Mouse (Mus musculus) ES-E14 (cell line): ENCODE measurements around the gene Ccnjl. TPM values are rescaled to one million over a fixed set of nuclear protein-coding genes. Genes with fewer than 3 reads are reported as not detected.

ENCODE experiments used
- DNase-seq: peaks from one replicate; pipeline ENCODE4 v3.0.0-alpha.2; 2013; ENCODE audit warnings: low read depth, low spot score
- H3K27ac ChIP-seq: 2 replicates; pipeline ENCODE4 v1.5.1; 2012; ENCODE audit warnings: low read depth, mild to moderate bottlenecking, low read length, moderate library complexity, mixed read lengths; ENCODE audit not compliant: poor library complexity, insufficient read depth, severe bottlenecking
- H3K36me3 ChIP-seq: 2 replicates; pipeline ENCODE4 v1.6.1; 2012; ENCODE audit warnings: mild to moderate bottlenecking, low read length, moderate library complexity, mixed read lengths; ENCODE audit not compliant: control insufficient read depth, poor library complexity, insufficient read depth, severe bottlenecking
- H3K4me1 ChIP-seq, 2 experiments: fragments of 150-350 bp in 1 of 2; sonication (generic) in 1 of 2; 2 replicates each; pipeline ENCODE4 v1.6.1; 2012; ENCODE audit warnings: low read length in 2 of 2, mild to moderate bottlenecking in 1 of 2, mixed read lengths in 1 of 2; ENCODE audit not compliant: control insufficient read depth in 2 of 2, insufficient read depth in 2 of 2, poor library complexity in 1 of 2
- H3K4me3 ChIP-seq, 2 experiments: fragments of 150-350 bp in 1 of 2; sonication (generic) in 1 of 2; 2 replicates each; pipeline ENCODE4 v1.5.1; 2012; ENCODE audit warnings: low read length in 2 of 2, low read depth in 1 of 2, mild to moderate bottlenecking in 1 of 2, mixed read lengths in 1 of 2; ENCODE audit not compliant: insufficient read depth in 1 of 2, poor library complexity in 1 of 2, severe bottlenecking in 1 of 2
- H3K9ac ChIP-seq: 2 replicates; pipeline ENCODE4 v1.6.1; 2012; ENCODE audit warnings: low read depth, mild to moderate bottlenecking, low read length, mixed read lengths; ENCODE audit not compliant: poor library complexity, insufficient read depth, severe bottlenecking
- H3K9me3 ChIP-seq: fragments of 150-350 bp; sonication (generic); 2 replicates; pipeline ENCODE4 v1.6.1; 2012; ENCODE audit warnings: low read depth, mild to moderate bottlenecking, low read length; ENCODE audit not compliant: control insufficient read depth, insufficient read depth
- CHD2 ChIP-seq: IDR thresholded peaks from 2 replicates; pipeline ENCODE4 v1.6.1; 2014; ENCODE audit warnings: mild to moderate bottlenecking, low read depth, low read length, inconsistent platforms
- HCFC1 ChIP-seq: IDR thresholded peaks from 2 replicates; pipeline ENCODE4 v1.6.1; 2012; ENCODE audit warnings: low read length, inconsistent platforms, borderline replicate concordance; ENCODE audit not compliant: insufficient read depth
- MAFK ChIP-seq: IDR thresholded peaks from 2 replicates; pipeline ENCODE4 v1.6.1; 2014; ENCODE audit warnings: mild to moderate bottlenecking, low read depth, low read length, inconsistent platforms; ENCODE audit not compliant: insufficient read depth
- ZC3H11A ChIP-seq: IDR thresholded peaks from 2 replicates; pipeline ENCODE4 v1.6.1; 2012; ENCODE audit warnings: low read depth, mild to moderate bottlenecking, inconsistent platforms, low read length, borderline replicate concordance
- ZNF384 ChIP-seq: IDR thresholded peaks from 2 replicates; pipeline ENCODE4 v1.6.1; 2012; ENCODE audit warnings: low read depth, low read length, inconsistent platforms
- in situ Hi-C, 2 experiments: fragments of 600-800 bp; cut with MboI; formaldehyde crosslinking; loops; one replicate each; pipeline ENCODE4 v1.15.1; 2025; ENCODE audit warnings: low sequenced_read_pairs in 2 of 2, inconsistent platforms in 1 of 2; ENCODE audit not compliant: unreplicated experiment in 2 of 2
- total RNA-seq: library from RNA; depleted of rRNA; stranded (reverse); fragments of 300-350 nt; gene quantifications from 2 replicates; pipeline ENCODE4 v1.2.3, GENCODE M21; 2012

The Ccnjl gene
- total RNA-seq, 1 experiment = 1.0 TPM

- DNase-seq = no peak
- H3K27ac ChIP-seq = no peak overlapping the region
- H3K9ac ChIP-seq = no peak overlapping the region
- no peak overlapping the region for H3K4me3 ChIP-seq
- TF ChIP-seq CHD2 (no peak), MAFK (no peak), ZNF384 (no peak), ZC3H11A (no peak), HCFC1 (no peak)
- H3K36me3 ChIP-seq = no peaks in the 10 kb centered on the region
- H3K9me3 ChIP-seq = no peaks in the 10 kb centered on the region
- H3K4me1 ChIP-seq = peaks cover 3 to 7% of the 10 kb centered on the region in 2 experiments; a peak in 1 of 4 replicates
- in situ Hi-C loops = no loop called here
Observed at GRCm38 (mm10) chr11:43517641-43518040, 10.9 kb upstream of the Ccnjl start.

GRCm38 (mm10) chr11:43518086-43518485 is 10.5 kb upstream of the Ccnjl start:
- Histone ChIP-seq H3K9me3 (no peaks in the 10 kb centered on the region), H3K9ac (no peak overlapping the region), H3K4me3 (no peak overlapping the region), H3K4me1 (peaks cover 2 to 7% of the 10 kb centered on the region in 2 experiments; a peak in 1 of 4 replicates), H3K36me3 (no peaks in the 10 kb centered on the region), H3K27ac (no peak overlapping the region)
- DNase-seq = no peak
- TF ChIP-seq HCFC1 = no peak
- TF ChIP-seq CHD2 = no peak
- no peak for TF ChIP-seq MAFK
- TF ChIP-seq ZNF384 = no peak
- no peak for TF ChIP-seq ZC3H11A
- in situ Hi-C loops = no loop called here

GRCm38 (mm10) chr11:43518821-43519220 is 9.8 kb upstream of the Ccnjl start:
- peaks cover 1 to 2% of the 10 kb centered on the region in 2 experiments; a peak in 1 of 4 replicates for H3K4me1 ChIP-seq
- no peak for TF ChIP-seq HCFC1
- TF ChIP-seq ZNF384 = no peak
- TF ChIP-seq MAFK = no peak
- no peak for TF ChIP-seq CHD2
- TF ChIP-seq ZC3H11A = no peak
- H3K4me3 ChIP-seq = no peak overlapping the region
- no peak overlapping the region for H3K9ac ChIP-seq
- H3K9me3 ChIP-seq = no peaks in the 10 kb centered on the region
- in situ Hi-C loops = no loop called here
- no peak overlapping the region for H3K27ac ChIP-seq
- DNase-seq = no peak
- H3K36me3 ChIP-seq = no peaks in the 10 kb centered on the region

GRCm38 (mm10) chr11:43520521-43520920 is 8.1 kb upstream of the Ccnjl start:
- no peak for DNase-seq
- H3K9me3 ChIP-seq = no peaks in the 10 kb centered on the region
- no peak for TF ChIP-seq HCFC1
- in situ Hi-C loops = no loop called here
- H3K36me3 ChIP-seq = no peaks in the 10 kb centered on the region
- no peak overlapping the region for H3K4me3 ChIP-seq
- no peak overlapping the region for H3K27ac ChIP-seq
- no peak overlapping the region for H3K9ac ChIP-seq
- H3K4me1 ChIP-seq = peaks cover 1 to 4% of the 10 kb centered on the region in 2 experiments; a peak in 1 of 4 replicates

GRCm38 (mm10) chr11:43528078-43528682 is 404 bp upstream of the Ccnjl start:
- in situ Hi-C loops = no loop called here
- Histone ChIP-seq H3K36me3 (no peaks in the 10 kb centered on the region), H3K4me1 (peaks cover 8 to 11% of the 10 kb centered on the region in 2 experiments), H3K27ac (no peak overlapping the region), H3K9ac (peak overlapping the region; percentile 66), H3K9me3 (no peaks in the 10 kb centered on the region), H3K4me3 (peak overlapping the region; percentile 86 to 95)
- TF ChIP-seq CHD2 (no peak), HCFC1 (no peak; the same call in 1 of the 2 replicates), ZC3H11A (no peak), MAFK (no peak), ZNF384 (no peak)
- DNase-seq = no peak
